Comparison of ENCODE assay signal across 15 mouse cellular contexts in genomic region chr11:119146140-119146539, GRCm38 (mm10).
A peak's percentile ranks its signal among the peaks of the same experiment; 100 is the strongest.
DNase-seq lines count a peak whose midpoint lies in the region; ATAC-seq and TF ChIP-seq lines count a peak whose summit lies in the region.
"Had no signal": no experiment of that assay in that cellular context is flagged by ENCODE, and none has a peak within 500 bp of the region (broad histone marks: within the 10 kb centered on the region; RNA-seq: fewer than 3 reads in every experiment).

No protein-coding gene starts in this region.

- no peak overlapping the region for H3K4me2 ChIP-seq in stomach, embryonic 16.5 days (ENCODE audit: low read depth, low read length)
- H3K4me2 ChIP-seq: heart, embryonic 11.5 days; hindbrain, embryonic 12.5 days had no signal

- no peaks in the 10 kb centered on the region for H3K9me3 ChIP-seq in stomach, embryonic 16.5 days (replicated peaks; ENCODE audit: control insufficient read depth, low read length)
- H3K9me3 ChIP-seq: hindbrain, embryonic 12.5 days; megakaryocyte, embryonic 14.5 days had no signal

- H3K27ac ChIP-seq in stomach, embryonic 16.5 days (ENCODE audit: low read length): no peak overlapping the region
- H3K27ac ChIP-seq in layer of hippocampus, adult 2 months: no peak overlapping the region
- H3K27ac ChIP-seq: liver, embryonic 14.5 days had no signal

- 41% methylated on average over 12 of the region's 12 CpGs for WGBS in stomach, embryonic 16.5 days

- no peak for TF ChIP-seq CTCF in layer of hippocampus, adult 2 months (conservative IDR thresholded peaks at IDR 0.05)

- no peaks in the 10 kb centered on the region for H3K36me3 ChIP-seq in stomach, embryonic 16.5 days (ENCODE audit: control insufficient read depth, insufficient read depth, low read length)
- H3K36me3 ChIP-seq: G1E had no signal

- no peak overlapping the region for H3K9ac ChIP-seq in stomach, embryonic 16.5 days (ENCODE audit: low read length)
- H3K9ac ChIP-seq: hindbrain, embryonic 12.5 days; liver, embryonic 14.5 days had no signal

- no peaks in the 10 kb centered on the region for H3K4me1 ChIP-seq in stomach, embryonic 16.5 days (ENCODE audit: control insufficient read depth, insufficient read depth, low read length)
- H3K4me1 ChIP-seq: megakaryocyte, embryonic 14.5 days had no signal

- peak; percentile 35; the same call in 1 of the 2 replicates for ATAC-seq in stomach, embryonic 16.5 days (ENCODE audit: insufficient read depth, low FRiP score)

- no peaks in the 10 kb centered on the region for H3K27me3 ChIP-seq in stomach, embryonic 16.5 days (ENCODE audit: control insufficient read depth, insufficient read depth, low read length)
- H3K27me3 ChIP-seq: hindbrain, embryonic 12.5 days had no signal

- no peak overlapping the region for H3K4me3 ChIP-seq in stomach, embryonic 16.5 days (replicated peaks; ENCODE audit: low read length)
- H3K4me3 ChIP-seq in layer of hippocampus, adult 2 months: no peak overlapping the region
- H3K4me3 ChIP-seq: hindbrain, embryonic 12.5 days; megakaryocyte, embryonic 14.5 days had no signal

- DNase-seq in adrenal gland, adult (ENCODE audit: inconsistent age in 2 of 2, low spot score in 1 of 2): peak; percentile 87 to 94
- DNase-seq in adrenal gland, adult 18-20 months (ENCODE audit: low spot score in 2 of 2): no peak
- peak; percentile 12 for DNase-seq in lung, postnatal 36 days
- DNase-seq in lung, postnatal 14 days: no peak
- DNase-seq in embryo, embryonic 11 days: peak; percentile 46
- no peak for DNase-seq in gastrocnemius, postnatal 10 days
- DNase-seq in layer of hippocampus, adult 2 months (ENCODE audit: low spot score in 2 of 2): no peak
- DNase-seq: cerebellum, adult 11-12 months; kidney, adult 2 months had no signal

Comparison
In these comparisons a context has a peak if more than half of its experiments do, and no peak if none do; other contexts are left out.
1. DNase-seq: peak in adrenal gland, adult (2 of 2), lung, postnatal 36 days (single experiment) and embryo, embryonic 11 days (single experiment); none in adrenal gland, adult 18-20 months (0 of 2), lung, postnatal 14 days (single experiment), gastrocnemius, postnatal 10 days (single experiment) and layer of hippocampus, adult 2 months (0 of 2).